Mouse (Mus musculus) kidney, adult 18-20 months (tissue): ENCODE measurements around the gene Gm15023.
"Not testable (repeated sequence)": the region's sequence is repeated elsewhere in the genome, so short reads cannot be mapped to it uniquely, and the experiment has no call there.

ENCODE experiments used
- DNase-seq: peaks from one replicate; pipeline ENCODE4 v3.0.0; 2021

Gene Gm15023

DNA sequence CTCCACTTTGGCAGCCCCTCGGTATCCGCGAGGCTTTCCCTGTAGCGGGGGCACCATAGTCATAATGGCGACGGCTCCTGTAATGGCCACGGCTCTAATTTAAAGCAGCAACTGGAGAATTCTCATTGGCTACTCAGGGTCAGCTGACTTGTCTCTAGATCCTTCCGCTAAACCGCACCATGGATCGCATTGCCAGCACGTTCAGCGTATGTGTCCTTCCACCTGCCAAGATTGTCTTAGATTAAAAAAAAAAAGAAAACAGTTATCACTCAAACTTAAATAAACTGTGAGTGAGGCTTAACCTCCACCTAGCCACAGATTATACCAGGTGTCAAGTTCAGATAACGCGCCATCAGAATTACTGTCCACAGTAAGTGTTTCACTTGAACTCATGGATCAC is at the start of gene Gm15023:
Gm15023 (minus strand) TSS at position 101 of the 400 bp plus-strand sequence.
- not testable (repeated sequence) for DNase-seq

DNA sequence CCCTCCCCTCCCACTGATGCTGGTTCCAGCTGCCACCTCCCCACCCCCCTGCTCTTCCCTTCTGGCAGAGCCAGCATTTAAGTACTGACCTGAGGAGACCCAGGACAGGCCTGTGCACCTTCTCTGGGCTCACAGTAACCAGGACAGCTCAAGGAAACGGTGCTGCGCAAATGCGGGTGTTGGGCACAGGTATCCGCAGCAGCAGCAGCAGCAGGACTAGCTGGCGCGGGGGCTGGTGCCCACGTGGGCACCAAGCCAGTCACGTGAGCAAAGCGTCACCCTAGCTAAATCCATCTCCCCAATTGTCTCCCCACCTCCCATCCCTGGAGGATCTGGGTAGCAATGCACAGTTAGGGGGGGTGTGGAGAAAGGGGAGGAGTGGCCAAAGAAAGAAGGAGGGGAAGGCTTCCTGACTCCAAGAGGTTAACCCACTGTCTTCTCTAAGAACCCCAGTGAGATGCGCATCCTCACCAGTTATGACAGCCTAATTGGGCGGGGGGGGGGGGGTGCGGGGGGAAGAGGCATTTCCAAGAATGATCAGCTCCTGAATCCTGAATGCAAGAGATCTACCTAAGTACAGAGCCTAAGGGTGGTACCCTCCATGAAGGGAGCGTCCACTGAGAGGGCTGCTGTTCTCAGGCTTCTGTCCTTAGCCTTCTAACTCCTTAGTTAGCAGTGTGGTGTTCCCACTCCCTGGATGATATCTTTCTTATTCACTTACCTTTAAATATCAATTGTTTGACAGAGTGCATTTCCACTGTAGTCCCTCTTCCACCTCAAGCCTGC is 33.2 kb upstream of the Gm15023 start, which contains the start of gene Tceal6:
Tceal6 (minus strand) TSS at position 252 of the 786 bp plus-strand sequence.
- no peak for DNase-seq

DNA sequence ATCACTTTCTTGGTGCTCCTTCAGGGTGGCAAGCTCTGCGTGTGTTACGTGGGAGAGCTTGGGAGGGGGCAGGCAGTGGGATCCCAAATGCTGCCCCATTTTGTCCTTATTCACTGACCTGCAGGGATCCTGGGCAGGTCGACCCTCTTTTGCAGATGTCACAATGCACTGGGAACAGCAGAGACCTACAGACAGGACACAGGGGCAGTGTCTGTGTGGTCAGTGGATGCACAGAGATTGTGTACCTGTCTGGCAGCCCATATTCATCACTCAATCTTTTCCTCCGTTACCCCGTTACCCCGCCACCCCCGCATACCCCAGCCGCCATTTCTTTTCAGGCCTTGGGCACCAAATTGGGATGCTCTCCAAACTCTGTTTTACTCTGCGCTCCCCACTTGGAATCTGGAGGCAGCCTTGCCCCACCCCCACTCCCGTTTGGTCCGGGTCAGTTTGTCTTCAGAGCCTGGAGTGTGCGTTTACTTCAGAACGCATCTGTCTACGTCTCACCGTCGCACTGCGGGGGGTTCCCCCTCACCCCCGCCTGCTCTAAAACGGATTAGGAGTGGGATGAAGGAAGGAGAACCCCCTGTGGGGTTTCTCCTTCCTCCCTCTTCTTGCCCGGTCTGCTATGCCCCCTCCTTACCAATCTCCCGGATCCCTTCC is 32.5 kb upstream of the Gm15023 start:
- DNase-seq = not testable (repeated sequence)

DNA sequence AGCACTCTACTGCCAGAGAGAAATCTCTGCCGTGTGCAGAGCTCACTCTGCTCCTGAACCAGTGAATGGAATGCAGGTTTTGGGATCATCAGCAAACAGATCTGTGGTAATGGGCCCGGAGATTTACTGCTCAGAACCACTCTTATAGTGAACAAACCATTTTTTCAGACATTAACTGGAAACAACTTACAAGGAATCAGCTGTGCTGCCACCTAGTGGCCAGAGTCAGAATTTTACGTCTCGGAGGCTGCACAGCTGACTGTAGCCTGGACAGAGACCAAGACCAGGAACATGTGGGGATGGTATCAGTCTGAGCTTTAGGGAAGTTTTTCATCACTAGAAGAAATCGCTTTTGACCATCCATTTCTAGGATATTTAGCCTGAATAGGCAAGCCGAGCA is 12.5 kb upstream of the Gm15023 start:
- not testable (repeated sequence) for DNase-seq

DNA sequence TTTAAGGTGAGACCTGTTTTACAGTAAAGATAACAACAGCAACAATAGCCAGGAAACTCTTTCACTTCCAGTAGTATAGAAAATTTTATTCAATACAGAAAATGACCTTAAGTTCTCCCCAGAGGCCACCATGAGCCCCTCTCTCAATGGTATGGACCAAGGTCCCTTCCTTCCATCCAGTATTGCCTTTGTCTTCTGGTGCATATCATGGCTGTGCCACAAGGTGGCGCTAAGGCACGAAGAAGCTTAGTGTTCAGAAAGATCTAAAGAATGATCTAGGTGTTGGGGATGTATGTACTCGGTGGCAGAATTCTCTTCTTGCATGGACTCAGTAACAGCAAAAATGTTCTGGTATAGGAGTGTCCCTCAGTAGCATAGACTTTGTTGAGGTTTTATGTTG is 11.2 kb upstream of the Gm15023 start:
- not testable (repeated sequence) for DNase-seq
